Mouse (Mus musculus) intestine, embryonic 15.5 days (tissue): Measurements from ENCODE around the gene Gm3233. TPM values are rescaled to one million over a fixed set of nuclear protein-coding genes. Genes with fewer than 3 reads are reported as not detected.
"Not testable (repeated sequence)": the region's sequence is repeated elsewhere in the genome, so short reads cannot be mapped to it uniquely, and the experiment has no call there.

ENCODE experiments used
- ATAC-seq: fragments of 200-750 bp; cut with Nextera tagmentation; 2 replicates; pipeline ENCODE4 v1.8.0; 2017; ENCODE audit warnings: moderate TSS enrichment, moderate library complexity
- H3K27ac ChIP-seq: fragments of 300-500 bp; sonication (generic); 2 replicates; pipeline ENCODE4 v1.5.1; 2015; ENCODE audit warnings: mild to moderate bottlenecking, inconsistent platforms
- H3K27me3 ChIP-seq: fragments of 300-500 bp; sonication (generic); replicated peaks from 2 replicates; pipeline ENCODE4 v1.6.1; 2015; ENCODE audit warnings: inconsistent platforms
- H3K36me3 ChIP-seq: fragments of 300-500 bp; sonication (generic); 2 replicates; pipeline ENCODE4 v1.6.1; 2015; ENCODE audit warnings: inconsistent platforms
- H3K4me1 ChIP-seq: fragments of 300-500 bp; sonication (generic); replicated peaks from 2 replicates; pipeline ENCODE4 v1.6.1; 2015; ENCODE audit warnings: inconsistent platforms
- H3K4me2 ChIP-seq: fragments of 300-500 bp; sonication (generic); replicated peaks from 2 replicates; pipeline ENCODE4 v1.6.1; 2015; ENCODE audit warnings: mild to moderate bottlenecking, inconsistent platforms
- H3K4me3 ChIP-seq: fragments of 300-500 bp; sonication (generic); replicated peaks from 2 replicates; pipeline ENCODE4 v1.5.1; 2015; ENCODE audit warnings: inconsistent platforms
- H3K9ac ChIP-seq: fragments of 300-500 bp; sonication (generic); 2 replicates; pipeline ENCODE4 v1.6.1; 2015; ENCODE audit warnings: inconsistent platforms
- H3K9me3 ChIP-seq: fragments of 300-500 bp; sonication (generic); 2 replicates; pipeline ENCODE4 v1.6.1; 2016; ENCODE audit warnings: inconsistent platforms
- WGBS: fragments of 180-500 bp; shearing (Covaris S2); methylation state at CpG from one replicate; pipeline ENCODE4 v1.1.7; 2015; 5-methylcytosine and 5-hydroxymethylcytosine counted together
- polyA plus RNA-seq: library from polyadenylated mRNA; unstranded; fragments of >200 nt; fragmentation: Nextera tagmentation; extraction: Ambion mirVana; gene quantifications from 2 replicates; pipeline ENCODE4 v1.2.1, GENCODE M21; 2015

Gene Gm3233
- polyA plus RNA-seq = not detected in 2 replicates

DNA sequence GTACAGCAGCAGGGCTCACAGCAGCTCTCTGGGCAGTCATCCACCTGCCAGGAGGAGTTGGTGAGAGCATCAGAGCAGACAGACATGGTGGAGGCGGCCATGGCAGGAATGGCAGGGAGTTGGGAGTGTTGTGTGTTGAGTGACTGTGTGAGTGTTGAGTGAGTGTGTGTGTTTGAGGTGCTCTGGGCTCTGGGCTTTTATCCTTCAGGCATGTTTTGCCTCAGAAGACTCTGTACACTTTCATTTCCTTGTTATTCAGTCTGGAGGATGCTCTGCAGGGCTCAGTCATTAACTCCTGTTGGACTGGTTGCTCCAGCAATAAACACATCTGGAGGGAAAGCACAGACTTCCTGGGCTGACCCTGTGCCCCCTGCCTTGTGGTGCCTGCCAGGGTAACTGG lies at the start of gene Gm3233:
Gene Gm3233 (minus strand): TSS at position 101 of the 400 bp plus-strand sequence.
- H3K27ac ChIP-seq, H3K9me3 ChIP-seq, H3K27me3 ChIP-seq, ATAC-seq, H3K4me1 ChIP-seq, H3K4me3 ChIP-seq, H3K36me3 ChIP-seq, H3K9ac ChIP-seq, H3K4me2 ChIP-seq: not testable (repeated sequence)
- 78% methylated on average over 1 of the region's 1 CpGs for WGBS

DNA sequence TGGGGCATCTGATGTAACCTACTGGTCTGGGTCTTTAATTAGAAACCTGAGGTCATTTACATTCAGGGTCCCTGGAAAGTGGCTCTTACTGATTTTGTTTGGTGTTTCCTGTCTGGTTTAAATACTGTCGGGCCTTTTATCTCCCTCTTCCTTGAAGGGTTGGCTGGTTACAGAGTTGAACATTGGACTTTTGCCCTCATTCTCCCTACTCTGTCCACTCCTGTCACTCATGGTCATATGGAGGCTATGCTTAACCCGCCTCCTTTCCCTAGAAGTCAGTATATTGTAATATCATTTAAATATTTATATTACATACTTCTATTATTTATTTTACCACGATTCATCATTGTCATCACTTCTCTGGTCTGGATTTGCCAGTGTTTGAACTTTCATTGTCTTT lies 44.6 kb upstream of the Gm3233 start:
- Histone ChIP-seq H3K4me3 (no peak overlapping the region), H3K9ac (no peak overlapping the region), H3K27ac (no peak overlapping the region), H3K27me3 (no peaks in the 10 kb centered on the region), H3K4me2 (no peak overlapping the region), H3K36me3 (no peaks in the 10 kb centered on the region), H3K4me1 (no peaks in the 10 kb centered on the region), H3K9me3 (no peaks in the 10 kb centered on the region)
- ATAC-seq = no peak
- 48% methylated on average over 3 of the region's 3 CpGs for WGBS

DNA sequence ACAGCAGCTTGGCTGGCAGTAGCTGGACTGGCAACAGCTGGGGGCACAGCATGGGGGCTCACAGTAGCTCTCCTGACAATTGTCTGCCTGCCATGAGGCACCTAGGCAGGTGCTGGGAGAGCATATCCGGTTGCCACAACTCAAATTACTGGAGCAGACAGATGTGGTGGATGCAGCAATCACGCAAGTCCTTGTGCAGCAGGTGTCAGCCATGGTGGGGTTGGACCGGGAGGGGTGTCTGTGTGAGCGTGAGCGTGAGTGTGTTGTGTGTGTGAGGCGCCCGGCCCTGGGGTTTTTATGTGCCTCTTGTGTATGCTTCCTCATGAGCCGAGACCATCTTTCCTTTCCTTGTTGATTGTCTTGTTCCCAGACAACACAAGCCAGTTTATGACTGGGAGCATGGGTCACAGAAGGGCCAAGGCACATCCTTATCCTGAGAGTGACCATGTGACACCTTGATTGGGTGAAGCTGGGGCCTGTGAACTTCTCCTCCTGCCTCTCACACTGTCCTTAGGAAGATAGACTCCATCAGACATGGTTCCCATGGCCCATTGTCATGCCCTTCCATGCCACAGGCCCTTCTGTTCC lies 39.5 kb upstream of the Gm3233 start, which contains the start of gene Gm19668:
Gene Gm19668 (minus strand): TSS at position 213 of the 588 bp plus-strand sequence.
- H3K9ac ChIP-seq = no peak within 1 kb of the TSS

DNA sequence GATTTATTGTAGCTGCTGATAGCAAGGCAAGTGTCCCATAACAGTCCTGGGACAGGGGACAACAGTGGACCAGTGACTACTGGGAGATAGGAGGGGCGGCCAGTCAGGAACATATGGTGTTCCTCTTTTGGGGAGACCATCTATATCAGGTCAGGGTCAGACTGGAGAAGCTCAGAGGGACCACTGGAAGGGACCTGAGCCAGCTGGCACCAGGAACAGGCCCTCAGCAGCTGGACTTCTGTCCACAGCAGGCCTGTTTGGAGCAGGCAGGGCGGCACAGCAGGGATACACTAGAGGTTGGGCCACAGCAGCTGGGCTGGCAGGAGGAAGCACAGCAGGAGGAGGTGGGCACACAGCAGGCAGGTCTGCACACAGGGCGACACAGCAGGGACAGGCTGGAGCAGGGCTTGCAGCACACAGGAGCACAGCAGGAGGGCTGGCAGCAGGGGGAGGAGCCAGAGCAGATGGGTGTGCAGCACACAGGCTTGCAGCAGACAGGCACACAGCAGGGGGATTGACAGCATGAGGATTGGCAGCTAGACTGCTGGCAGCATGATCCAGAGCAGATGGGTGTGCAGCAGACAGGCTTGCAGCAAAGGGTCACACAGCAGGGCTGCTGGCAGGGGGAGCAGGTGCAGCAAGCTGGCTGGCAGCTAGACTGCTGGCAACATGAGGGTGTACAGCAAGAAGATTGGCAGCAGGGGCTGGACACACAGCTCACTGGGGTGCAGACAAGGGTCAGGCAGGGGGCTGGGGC lies 38.9 kb upstream of the Gm3233 start:
- ATAC-seq, H3K4me1 ChIP-seq, H3K4me3 ChIP-seq, H3K9me3 ChIP-seq, H3K36me3 ChIP-seq, H3K27ac ChIP-seq, H3K9ac ChIP-seq, H3K27me3 ChIP-seq, H3K4me2 ChIP-seq: not testable (repeated sequence)
- 68% methylated on average over 3 of the region's 3 CpGs for WGBS

More for the DNA sequence above, 39.5 kb upstream of the Gm3233 start, which contains the start of gene Gm19668:
- Histone ChIP-seq H3K27me3 (no peaks in the 10 kb centered on the region), H3K36me3 (no peaks in the 10 kb centered on the region), H3K27ac (no peak within 1 kb of the TSS), H3K4me2 (no peak within 1 kb of the TSS), H3K9me3 (no peaks in the 10 kb centered on the region), H3K4me3 (no peak within 1 kb of the TSS), H3K4me1 (no peaks in the 10 kb centered on the region)
- 56% methylated on average over 8 of the region's 8 CpGs for whole genome bisulfite sequencing
- ATAC-seq = no peak

DNA sequence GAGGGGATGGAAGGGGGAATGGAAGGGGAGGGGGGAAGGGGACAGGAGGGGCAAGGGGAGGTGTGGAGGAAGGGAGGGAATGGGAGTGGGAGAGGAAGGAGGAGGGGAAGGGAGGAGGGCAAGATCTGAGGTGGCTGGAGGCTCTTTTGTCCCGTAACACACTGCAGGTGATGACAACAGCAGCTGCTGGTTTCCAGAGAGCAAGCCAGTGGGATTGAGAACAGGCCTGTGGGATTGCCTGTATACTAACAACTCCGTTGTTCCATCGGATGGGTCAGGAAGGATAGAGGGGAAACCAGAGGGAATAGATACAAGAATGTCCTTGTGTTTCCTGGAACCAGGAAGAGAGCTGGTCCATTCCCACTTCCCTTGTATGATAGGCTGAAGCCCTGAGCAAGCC lies 38.2 kb upstream of the Gm3233 start:
- WGBS = 32% methylated on average over 3 of the region's 3 CpGs
- ATAC-seq = no peak
- H3K36me3 ChIP-seq = no peaks in the 10 kb centered on the region
- H3K9me3 ChIP-seq = no peaks in the 10 kb centered on the region
- H3K4me2 ChIP-seq = no peak overlapping the region
- no peak overlapping the region for H3K9ac ChIP-seq
- no peak overlapping the region for H3K27ac ChIP-seq
- H3K27me3 ChIP-seq = no peaks in the 10 kb centered on the region
- H3K4me1 ChIP-seq = no peaks in the 10 kb centered on the region
- H3K4me3 ChIP-seq = no peak overlapping the region

DNA sequence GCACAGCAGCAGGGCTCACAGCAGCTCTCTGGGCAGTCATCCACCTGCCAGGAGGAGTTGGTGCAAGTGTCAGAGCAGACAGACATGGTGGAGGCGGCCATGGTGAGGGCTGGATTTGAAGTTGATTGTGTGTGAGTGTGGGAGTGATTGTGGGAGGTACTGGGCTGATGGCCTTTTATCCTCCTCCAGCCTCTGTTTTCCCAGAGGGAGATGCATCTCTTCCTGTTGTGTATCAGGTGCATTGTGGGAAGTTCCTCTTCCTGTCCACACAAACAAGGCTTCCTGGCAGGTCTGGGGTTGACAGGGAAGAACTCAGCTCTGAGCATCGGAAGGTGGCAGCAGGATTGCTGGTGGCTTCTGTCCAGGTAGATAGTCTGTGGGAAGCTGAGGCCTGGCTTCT lies 35.5 kb upstream of the Gm3233 start, which contains the start of gene Gm9639:
Gene Gm9639 (minus strand): TSS at position 101 of the 400 bp plus-strand sequence.
- Histone ChIP-seq H3K4me1 (no peaks in the 10 kb centered on the region), H3K9ac (no peak within 1 kb of the TSS), H3K4me3 (no peak within 1 kb of the TSS), H3K27me3 (no peaks in the 10 kb centered on the region), H3K4me2 (no peak within 1 kb of the TSS), H3K36me3 (no peaks in the 10 kb centered on the region), H3K27ac (no peak within 1 kb of the TSS), H3K9me3 (no peaks in the 10 kb centered on the region)
- 64% methylated on average over 2 of the region's 2 CpGs for WGBS
- no peak for ATAC-seq

DNA sequence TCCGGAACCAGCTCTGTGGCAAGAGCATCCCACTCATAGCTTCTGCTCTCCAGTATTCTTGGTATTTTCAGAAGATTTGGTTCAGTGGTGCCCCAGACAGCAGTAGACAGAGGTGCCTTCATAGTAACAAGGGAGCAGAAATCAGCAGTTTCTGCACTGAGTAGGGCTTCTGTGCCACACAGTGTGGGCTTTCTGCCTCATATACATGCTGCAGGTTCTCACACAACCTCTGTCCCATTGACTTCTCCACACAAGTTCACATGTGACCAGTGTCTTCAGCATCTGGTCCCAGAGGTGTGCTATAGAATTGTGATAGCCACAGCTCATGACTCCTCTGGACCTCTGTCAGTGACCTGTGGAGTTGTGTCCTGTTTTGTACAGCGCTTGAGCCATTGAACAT lies 29.1 kb upstream of the Gm3233 start:
- Histone ChIP-seq H3K27ac (no peak overlapping the region), H3K4me1 (no peaks in the 10 kb centered on the region), H3K9ac (no peak overlapping the region), H3K27me3 (no peaks in the 10 kb centered on the region), H3K4me2 (no peak overlapping the region), H3K4me3 (no peak overlapping the region), H3K36me3 (no peaks in the 10 kb centered on the region), H3K9me3 (no peaks in the 10 kb centered on the region)
- no peak for ATAC-seq
- 82% methylated on average over 2 of the region's 2 CpGs for WGBS

DNA sequence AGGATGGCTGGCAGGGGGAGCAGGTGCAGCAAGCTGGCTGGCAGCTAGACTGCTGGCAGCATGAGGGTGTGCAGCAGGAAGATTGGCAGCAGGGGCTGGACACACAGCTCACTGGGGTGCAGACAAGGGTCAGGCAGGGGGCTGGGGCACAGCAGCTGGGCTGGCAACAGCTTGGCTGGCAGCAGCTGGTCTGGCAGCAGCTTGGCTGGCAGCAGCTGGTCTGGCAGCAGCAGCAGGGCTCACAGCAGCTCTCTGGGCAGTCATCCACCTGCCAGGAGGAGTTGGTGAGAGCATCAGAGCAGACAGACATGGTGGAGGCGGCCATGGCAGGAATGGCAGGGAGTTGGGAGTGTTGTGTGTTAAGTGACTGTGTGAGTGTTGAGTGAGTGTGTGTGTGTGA lies 28.4 kb upstream of the Gm3233 start, which contains the start of gene Gm7137:
Gene Gm7137 (minus strand): TSS at position 325 of the 400 bp plus-strand sequence.
- H3K36me3 ChIP-seq = not testable (repeated sequence)

DNA sequence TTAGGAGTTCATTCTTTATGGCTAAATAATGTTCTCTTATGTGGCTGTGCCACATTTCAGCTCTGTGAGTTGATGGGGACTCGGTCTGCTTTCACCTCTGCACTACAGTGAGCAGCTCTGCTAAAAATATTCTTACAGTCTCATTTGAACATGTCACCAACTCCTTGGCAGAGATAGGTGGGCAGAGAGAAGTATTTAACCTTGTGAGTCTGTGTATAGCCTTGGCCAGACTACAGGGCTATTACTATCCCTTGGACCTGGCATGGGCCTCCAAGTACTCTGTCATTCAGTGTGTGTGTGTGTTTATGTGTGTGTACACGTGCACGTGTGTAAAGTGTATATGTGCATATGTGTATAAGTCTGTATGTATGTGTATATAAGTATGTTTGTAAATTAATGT lies 23.9 kb upstream of the Gm3233 start:
- H3K4me3 ChIP-seq, H3K9ac ChIP-seq, H3K4me1 ChIP-seq, H3K36me3 ChIP-seq, H3K4me2 ChIP-seq, H3K9me3 ChIP-seq, H3K27ac ChIP-seq, H3K27me3 ChIP-seq, ATAC-seq: not testable (repeated sequence)
- WGBS = 85% methylated on average over 3 of the region's 3 CpGs

More for the DNA sequence above, 28.4 kb upstream of the Gm3233 start, which contains the start of gene Gm7137:
- H3K9me3 ChIP-seq, H3K4me3 ChIP-seq, H3K27ac ChIP-seq, H3K9ac ChIP-seq, H3K27me3 ChIP-seq, H3K4me1 ChIP-seq, ATAC-seq, H3K4me2 ChIP-seq: not testable (repeated sequence)
- 79% methylated on average over 1 of the region's 1 CpGs for WGBS

DNA sequence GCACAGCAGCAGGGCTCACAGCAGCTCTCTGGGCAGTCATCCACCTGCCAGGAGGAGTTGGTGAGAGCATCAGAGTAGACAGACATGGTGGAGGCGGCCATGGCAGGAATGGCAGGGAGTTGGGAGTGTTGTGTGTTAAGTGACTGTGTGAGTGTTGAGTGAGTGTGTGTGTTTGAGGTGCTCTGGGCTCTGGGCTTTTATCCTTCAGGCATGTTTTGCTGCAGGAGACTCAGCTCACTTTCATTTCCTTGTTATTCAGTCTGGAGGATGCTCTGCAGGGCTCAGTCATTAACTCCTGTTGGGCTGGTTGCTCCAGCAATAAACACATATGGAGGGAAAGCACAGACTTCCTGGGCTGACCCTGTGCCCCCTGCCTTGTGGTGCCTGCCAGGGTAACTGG lies 23.0 kb upstream of the Gm3233 start, which contains the start of gene Gm3250:
Gene Gm3250 (minus strand): TSS at position 101 of the 400 bp plus-strand sequence.
- not testable (repeated sequence) for H3K27ac ChIP-seq, H3K9ac ChIP-seq, H3K4me2 ChIP-seq, H3K36me3 ChIP-seq, ATAC-seq, H3K9me3 ChIP-seq, H3K27me3 ChIP-seq, H3K4me3 ChIP-seq, H3K4me1 ChIP-seq
- WGBS = 67% methylated on average over 1 of the region's 1 CpGs

DNA sequence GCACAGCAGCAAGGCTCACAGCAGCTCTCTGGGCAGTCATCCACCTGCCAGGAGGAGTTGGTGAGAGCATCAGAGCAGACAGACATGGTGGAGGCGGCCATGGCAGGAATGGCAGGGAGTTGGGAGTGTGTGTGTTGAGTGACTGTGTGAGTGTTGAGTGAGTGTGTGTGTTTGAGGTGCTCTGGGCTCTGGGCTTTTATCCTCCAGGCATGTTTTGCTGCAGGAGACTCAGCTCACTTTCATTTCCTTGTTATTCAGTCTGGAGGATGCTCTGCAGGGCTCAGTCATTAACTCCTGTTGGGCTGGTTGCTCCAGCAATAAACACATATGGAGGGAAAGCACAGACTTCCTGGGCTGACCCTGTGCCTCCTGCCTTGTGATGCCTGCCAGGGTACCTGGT lies 17.4 kb upstream of the Gm3233 start, which contains the start of gene Gm7138:
Gene Gm7138 (minus strand): TSS at position 101 of the 400 bp plus-strand sequence.
- H3K4me1 ChIP-seq, ATAC-seq, H3K27me3 ChIP-seq, H3K4me3 ChIP-seq, H3K9me3 ChIP-seq, H3K36me3 ChIP-seq, H3K9ac ChIP-seq, H3K4me2 ChIP-seq, H3K27ac ChIP-seq: not testable (repeated sequence)
- 78% methylated on average over 1 of the region's 1 CpGs for WGBS

DNA sequence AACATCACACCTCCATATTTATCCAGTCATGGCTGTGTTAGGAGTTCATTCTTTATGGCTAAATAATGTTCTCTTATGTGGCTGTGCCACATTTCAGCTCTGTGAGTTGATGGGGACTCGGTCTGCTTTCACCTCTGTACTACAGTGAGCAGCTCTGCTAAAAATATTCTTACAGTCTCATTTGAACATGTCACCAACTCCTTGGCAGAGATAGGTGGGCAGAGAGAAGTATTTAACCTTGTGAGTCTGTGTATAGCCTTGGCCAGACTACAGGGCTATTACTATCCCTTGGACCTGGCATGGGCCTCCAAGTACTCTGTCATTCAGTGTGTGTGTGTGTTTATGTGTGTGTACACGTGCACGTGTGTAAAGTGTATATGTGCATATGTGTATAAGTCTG lies 12.7 kb upstream of the Gm3233 start:
- H3K27ac ChIP-seq, H3K4me3 ChIP-seq, H3K27me3 ChIP-seq, H3K4me1 ChIP-seq, H3K9ac ChIP-seq, H3K9me3 ChIP-seq, H3K4me2 ChIP-seq, H3K36me3 ChIP-seq, ATAC-seq: not testable (repeated sequence)
- WGBS = 68% methylated on average over 2 of the region's 3 CpGs
